Mouse (Mus musculus) myocyte (in vitro differentiated cells): ENCODE results near the gene Dynll1. TPM values are rescaled to one million over a fixed set of nuclear protein-coding genes. Genes with fewer than 3 reads are reported as not detected.

Source experiments
- H3K27me3 ChIP-seq: one replicate; pipeline ENCODE4 v1.6.1; 2011; ENCODE audit not compliant: control insufficient read depth, insufficient read depth, insufficient read length
- H3K36me3 ChIP-seq: one replicate; pipeline ENCODE4 v1.6.1; 2011; ENCODE audit not compliant: control insufficient read depth, insufficient read depth
- H3K4me2 ChIP-seq: one replicate; pipeline ENCODE4 v1.6.1; 2011; ENCODE audit warnings: low read depth, control low read depth
- H3K4me3 ChIP-seq: one replicate; pipeline ENCODE4 v1.5.1; 2011; ENCODE audit warnings: mild to moderate bottlenecking, control low read depth, moderate library complexity
- H3K79me2 ChIP-seq: one replicate; pipeline ENCODE4 v1.6.1; 2011; ENCODE audit not compliant: control insufficient read depth, insufficient read depth
- H3ac ChIP-seq: one replicate; pipeline ENCODE4 v1.6.1; 2011; ENCODE audit not compliant: control insufficient read depth, insufficient read length
- CEBPB ChIP-seq: IDR thresholded peaks from 2 replicates; pipeline ENCODE4 v1.6.1; 2011; ENCODE audit warnings: mild to moderate bottlenecking, moderate library complexity; ENCODE audit not compliant: poor library complexity, insufficient read depth, severe bottlenecking
- E2F4 ChIP-seq: IDR thresholded peaks from one replicate; pipeline ENCODE4 v1.6.1; 2011; ENCODE audit warnings: mild to moderate bottlenecking, control low read depth, moderate library complexity; ENCODE audit not compliant: insufficient read depth
- MAX ChIP-seq: IDR thresholded peaks from one replicate; pipeline ENCODE4 v1.6.1; 2011; ENCODE audit warnings: low read depth, mild to moderate bottlenecking, control low read depth
- MYOD1 ChIP-seq, 3 experiments: IDR thresholded peaks; one replicate each; pipeline ENCODE4 v1.6.1; 2011; ENCODE audit warnings: control low read depth in 2 of 3, low read depth in 2 of 3, mild to moderate bottlenecking in 2 of 3, moderate library complexity in 1 of 3; ENCODE audit not compliant: insufficient read length in 2 of 3, control insufficient read depth in 1 of 3
- MYOG ChIP-seq, 3 experiments: IDR thresholded peaks; one replicate each; pipeline ENCODE4 v1.6.1; 2011; ENCODE audit warnings: control low read depth in 2 of 3, low read depth in 2 of 3, mild to moderate bottlenecking in 2 of 3; ENCODE audit not compliant: insufficient read length in 2 of 3, control insufficient read depth in 1 of 3, insufficient read depth in 1 of 3
- POLR2A ChIP-seq: IDR thresholded peaks from one replicate; pipeline ENCODE4 v1.6.1; 2011; ENCODE audit warnings: low read depth, mild to moderate bottlenecking, control low read depth, moderate library complexity; ENCODE audit not compliant: insufficient read length
- POLR2AphosphoS2 ChIP-seq: IDR thresholded peaks from one replicate; pipeline ENCODE4 v1.6.1; 2011; ENCODE audit warnings: low read depth, control low read depth; ENCODE audit not compliant: insufficient read length
- REST ChIP-seq: IDR thresholded peaks from one replicate; pipeline ENCODE4 v1.6.1; 2011; ENCODE audit warnings: mild to moderate bottlenecking, control low read depth, moderate library complexity; ENCODE audit not compliant: insufficient read depth, insufficient read length
- SRF ChIP-seq: IDR thresholded peaks from one replicate; pipeline ENCODE4 v1.6.1; 2011; ENCODE audit warnings: low read depth; ENCODE audit not compliant: control insufficient read depth, insufficient read length
- TCF12 ChIP-seq: IDR thresholded peaks from one replicate; pipeline ENCODE4 v1.6.1; 2011; ENCODE audit warnings: mild to moderate bottlenecking, control low read depth; ENCODE audit not compliant: poor library complexity, insufficient read depth, severe bottlenecking
- TCF3 ChIP-seq: IDR thresholded peaks from one replicate; pipeline ENCODE4 v1.6.1; 2011; ENCODE audit warnings: low read depth, control low read depth; ENCODE audit not compliant: insufficient read length
- USF1 ChIP-seq: IDR thresholded peaks from one replicate; pipeline ENCODE4 v1.6.1; 2011; ENCODE audit warnings: low read depth, mild to moderate bottlenecking, control low read depth, moderate library complexity
- polyA plus RNA-seq: library from polyadenylated mRNA; unstranded; fragments of >200 nt; fragmentation: generic; extraction: Trizol; gene quantifications from one replicate; pipeline ENCODE4 v1.2.1, GENCODE M21; 2012; ENCODE audit warnings: missing spikeins

Dynll1 gene
- polyA plus RNA-seq, 1 experiment: 585 TPM

DNA sequence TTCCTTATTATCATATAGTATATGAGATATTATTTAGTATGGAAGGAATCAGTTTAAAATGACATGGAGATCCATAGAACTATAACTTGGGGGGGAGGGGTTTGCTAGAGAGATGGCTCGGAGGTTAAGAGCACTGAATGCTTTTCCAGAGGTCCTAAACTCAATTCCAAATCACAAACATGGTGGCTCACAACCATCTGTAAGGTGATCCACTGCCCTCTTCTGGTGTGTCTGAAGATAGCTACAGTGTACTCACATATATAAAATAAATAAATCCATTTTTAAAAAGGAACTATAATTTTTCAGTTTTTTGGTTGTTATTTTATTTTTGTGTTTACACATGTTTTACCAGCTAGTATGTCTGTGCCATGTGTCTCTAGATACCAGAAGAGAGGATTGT lies 26.4 kb downstream of the Dynll1 start:
- no peak overlapping the region for H3ac ChIP-seq
- TF ChIP-seq CEBPB (no peak), POLR2AphosphoS2 (no peak), REST (no peak), SRF (no peak), E2F4 (no peak), TCF3 (no peak), USF1 (no peak), MAX (no peak)
- H3K79me2 ChIP-seq: peaks cover 32% of the 10 kb centered on the region

DNA sequence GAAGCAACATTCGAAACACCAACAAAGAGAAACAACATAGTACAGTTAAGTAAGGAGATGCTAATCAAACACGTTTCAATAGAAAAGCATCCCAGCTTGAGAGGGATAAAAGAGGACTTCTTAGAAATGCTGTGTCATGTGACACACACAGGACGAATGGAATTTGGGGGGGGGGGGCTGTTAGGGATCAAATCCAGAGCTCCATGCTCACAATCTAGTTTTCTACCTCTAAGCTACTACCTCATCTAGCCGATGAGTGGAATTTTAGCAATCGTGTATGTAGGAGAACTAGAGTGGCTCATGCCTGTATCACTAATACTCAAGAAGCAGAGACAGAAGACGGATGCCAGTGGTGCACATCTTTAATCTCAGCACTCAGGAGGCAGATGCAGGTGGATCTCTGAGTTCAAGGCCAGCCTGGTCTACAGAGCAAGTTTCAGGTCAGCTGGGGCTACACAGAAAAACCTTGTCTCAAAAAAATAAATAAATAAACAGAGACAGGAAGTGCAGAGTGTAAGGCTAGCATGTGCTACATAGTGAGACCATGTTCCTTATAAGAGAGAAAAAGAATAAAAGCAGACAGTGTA lies 27.2 kb downstream of the Dynll1 start:
- no peak overlapping the region for H3K4me3 ChIP-seq
- H3K4me2 ChIP-seq: no peak overlapping the region
- no peak overlapping the region for H3ac ChIP-seq
- H3K27me3 ChIP-seq: no peaks in the 10 kb centered on the region
- no peaks in the 10 kb centered on the region for H3K36me3 ChIP-seq
- no peak for TF ChIP-seq E2F4
- no peak for TF ChIP-seq CEBPB
- TF ChIP-seq MYOG (IDR thresholded peaks at IDR 0.05; ENCODE audit: control insufficient read depth in 1 of 3, insufficient read depth in 1 of 3, insufficient read length in 2 of 3, low read depth in 2 of 3): no peak
- TF ChIP-seq MYOD1 (IDR thresholded peaks at IDR 0.05; ENCODE audit: control insufficient read depth in 1 of 3, insufficient read length in 2 of 3, low read depth in 2 of 3): no peak
- no peak for TF ChIP-seq SRF
- TF ChIP-seq USF1: no peak
- TF ChIP-seq TCF3: no peak
- no peak for TF ChIP-seq POLR2AphosphoS2
- no peak for TF ChIP-seq POLR2A
- no peak for TF ChIP-seq REST
- TF ChIP-seq MAX: no peak
- TF ChIP-seq TCF12: no peak
- peaks cover 39% of the 10 kb centered on the region for H3K79me2 ChIP-seq

More for the DNA sequence above, 26.4 kb downstream of the Dynll1 start:
- Histone ChIP-seq H3K36me3 (no peaks in the 10 kb centered on the region), H3K4me2 (no peak overlapping the region), H3K4me3 (no peak overlapping the region), H3K27me3 (no peaks in the 10 kb centered on the region)

DNA sequence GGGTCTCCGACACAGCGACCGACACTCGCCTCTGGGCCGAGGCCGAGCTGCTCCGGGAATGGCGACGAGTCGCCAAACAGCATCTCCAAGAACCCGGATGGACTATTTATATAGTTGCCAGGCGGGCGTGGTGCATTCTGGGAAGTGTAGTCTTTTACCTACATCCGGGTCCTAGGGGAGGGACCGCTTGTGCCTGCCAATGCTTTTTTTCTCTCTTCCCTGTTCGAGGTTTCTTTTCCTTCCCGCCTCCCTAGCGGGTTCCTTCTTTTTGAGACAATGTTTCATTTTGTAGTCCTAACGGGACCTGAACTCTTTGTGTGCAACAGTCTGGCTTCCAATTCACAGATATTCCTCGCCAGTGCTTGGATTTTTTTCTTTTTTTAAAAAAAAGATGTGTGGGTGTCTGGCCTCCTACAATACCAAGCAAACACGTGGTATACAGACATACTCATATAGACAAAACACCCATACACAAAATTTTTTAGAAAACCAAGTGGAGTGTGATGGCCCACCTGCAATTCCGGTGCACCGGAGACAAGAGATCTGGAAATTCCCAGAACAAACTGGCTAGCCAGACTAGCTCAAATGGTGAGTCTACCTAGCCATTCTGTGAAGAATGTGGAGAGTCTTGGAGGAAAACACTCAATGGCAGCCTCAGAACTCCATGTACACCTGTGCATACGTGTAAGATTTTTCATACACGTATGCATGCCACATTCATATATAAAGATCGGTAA lies 27.8 kb downstream of the Dynll1 start, which contains the start of gene Rnf10:
Gene Rnf10 (minus strand): TSS at position 87 of the 737 bp plus-strand sequence.
- H3K27me3 ChIP-seq: no peaks in the 10 kb centered on the region
- peak within 1 kb of the TSS; percentile 90 for H3ac ChIP-seq
- peak within 1 kb of the TSS; percentile 98 for H3K4me2 ChIP-seq
- TF ChIP-seq POLR2AphosphoS2 (peak; percentile 94), E2F4 (no peak), MAX (no peak), TCF12 (no peak), CEBPB (no peak), POLR2A (peak; percentile 97), MYOD1 (IDR thresholded peaks at IDR 0.05; ENCODE audit: control insufficient read depth in 1 of 3, insufficient read length in 2 of 3, low read depth in 2 of 3) (no peak), USF1 (no peak)
- peak within 1 kb of the TSS; percentile 84 for H3K4me3 ChIP-seq
- peaks cover 46% of the 10 kb centered on the region for H3K79me2 ChIP-seq
- H3K36me3 ChIP-seq: no peaks in the 10 kb centered on the region

DNA sequence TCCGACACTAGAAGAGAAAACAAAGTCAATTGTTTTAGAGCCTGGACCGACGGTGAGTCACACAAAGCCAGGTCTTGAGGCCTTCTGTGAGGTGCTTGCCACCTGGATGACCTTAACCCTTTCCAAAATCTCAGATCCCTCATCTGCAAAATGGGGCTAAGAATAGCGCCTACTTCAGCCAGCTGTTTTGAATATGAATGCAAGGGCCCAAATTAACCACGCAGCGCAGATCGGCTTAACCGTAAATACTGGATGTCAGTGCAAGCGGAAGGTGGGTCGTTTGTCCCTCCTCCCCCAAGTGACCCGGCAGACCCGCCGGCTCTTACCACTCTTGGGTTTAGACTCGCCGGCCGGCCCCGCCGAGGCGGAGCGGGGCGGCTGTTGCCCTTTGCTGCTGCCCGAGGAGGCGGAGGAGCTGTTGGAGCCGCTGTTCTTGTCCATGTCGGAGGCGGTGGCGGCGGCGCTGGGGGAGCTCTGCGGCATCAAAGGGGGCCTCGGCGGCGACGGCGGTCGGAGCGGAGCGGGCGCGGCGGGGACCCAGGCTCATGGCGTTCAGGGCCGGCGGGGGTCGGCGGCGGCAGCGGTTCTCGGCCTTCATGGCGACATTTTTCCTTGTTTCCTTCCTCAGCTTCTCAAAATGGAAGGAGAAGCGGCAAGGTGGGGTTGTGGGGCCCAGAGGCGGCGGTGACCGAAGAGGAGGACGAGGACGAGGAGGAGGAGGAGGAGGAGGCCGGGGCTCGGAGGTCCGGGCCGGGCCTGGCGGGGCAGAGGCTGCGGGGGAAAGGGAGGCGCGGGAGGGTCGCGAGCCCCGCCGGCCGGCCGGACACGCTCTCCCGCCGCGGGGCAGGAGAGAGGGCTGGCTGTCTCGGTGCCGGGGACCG lies 28.6 kb downstream of the Dynll1 start:
- peaks cover 52% of the 10 kb centered on the region for H3K79me2 ChIP-seq
- H3K27me3 ChIP-seq: no peaks in the 10 kb centered on the region
- H3ac ChIP-seq: peak overlapping the region; percentile 90
- H3K4me3 ChIP-seq: peak overlapping the region; percentile 84
- no peaks in the 10 kb centered on the region for H3K36me3 ChIP-seq
- peak; percentile 21 for TF ChIP-seq POLR2A
- TF ChIP-seq MAX: no peak
- TF ChIP-seq MYOD1 (IDR thresholded peaks at IDR 0.05; ENCODE audit: control insufficient read depth in 1 of 3, insufficient read length in 2 of 3, low read depth in 2 of 3): peak in 1 of 3 experiments; percentile 1
- no peak for TF ChIP-seq TCF12
- peak overlapping the region; percentile 98 for H3K4me2 ChIP-seq

DNA sequence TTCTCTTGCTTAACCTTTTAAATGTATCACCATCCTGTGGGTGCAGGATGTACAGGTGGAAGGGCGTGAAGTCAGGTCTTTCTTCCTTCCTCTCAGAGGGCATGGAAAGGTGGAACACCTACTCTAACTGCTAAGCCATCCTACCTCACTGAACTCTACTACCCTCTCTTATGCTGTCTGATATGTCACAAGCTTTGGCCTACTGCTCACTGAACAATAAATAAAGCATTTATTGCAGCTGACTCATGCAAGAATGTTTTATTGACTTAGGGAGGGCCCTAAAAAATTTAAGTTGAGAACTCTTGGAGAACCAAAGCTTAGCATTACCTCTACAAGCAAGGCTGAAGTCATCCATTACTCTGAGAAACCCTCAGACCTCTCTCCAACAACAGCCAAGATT lies 30.8 kb downstream of the Dynll1 start:
- Histone ChIP-seq H3K27me3 (no peaks in the 10 kb centered on the region), H3K4me2 (peak overlapping the region; percentile 98), H3K79me2 (peaks cover 74% of the 10 kb centered on the region), H3K4me3 (no peak overlapping the region), H3K36me3 (no peaks in the 10 kb centered on the region), H3ac (no peak overlapping the region)
- TF ChIP-seq USF1: no peak
- TF ChIP-seq REST: no peak
- no peak for TF ChIP-seq POLR2A
- no peak for TF ChIP-seq MYOD1 (IDR thresholded peaks at IDR 0.05; ENCODE audit: control insufficient read depth in 1 of 3, insufficient read length in 2 of 3, low read depth in 2 of 3)
- TF ChIP-seq TCF12: no peak
- no peak for TF ChIP-seq E2F4
- no peak for TF ChIP-seq SRF
- TF ChIP-seq MAX: no peak
- TF ChIP-seq MYOG (IDR thresholded peaks at IDR 0.05; ENCODE audit: control insufficient read depth in 1 of 3, insufficient read depth in 1 of 3, insufficient read length in 2 of 3, low read depth in 2 of 3): no peak
- TF ChIP-seq POLR2AphosphoS2: no peak
- no peak for TF ChIP-seq CEBPB
- TF ChIP-seq TCF3: no peak
